Mouse (Mus musculus) layer of hippocampus, adult 11-12 months (tissue): ENCODE data around the gene Gm44502.
A peak's percentile ranks its signal among the peaks of the same experiment; 100 is the strongest.

ENCODE experiments used
- DNase-seq: peaks from one replicate; pipeline ENCODE4 v3.0.0; 2022; ENCODE audit warnings: low spot score

Gm44502 gene

DNA sequence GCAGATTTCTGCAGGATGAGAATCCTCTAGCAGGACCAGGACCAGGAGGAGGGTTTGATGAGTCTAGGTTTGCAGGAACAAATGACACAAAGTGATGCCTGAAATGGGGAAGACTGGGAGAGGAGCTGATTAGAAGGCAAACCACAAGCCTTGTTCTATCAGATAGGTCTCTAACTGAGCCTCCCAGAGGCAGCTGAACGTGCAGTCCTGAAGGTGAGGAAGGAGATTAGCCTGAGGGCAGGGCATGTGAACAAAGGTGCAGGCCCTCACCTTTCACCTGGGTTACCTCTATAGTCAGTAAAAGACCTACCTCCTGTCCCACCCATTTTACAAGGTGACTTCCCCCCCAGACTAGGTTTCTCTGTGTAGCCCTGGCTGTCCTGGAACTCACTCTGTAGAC is 29.8 kb downstream of the Gm44502 start:
- DNase-seq, result no peak

DNA sequence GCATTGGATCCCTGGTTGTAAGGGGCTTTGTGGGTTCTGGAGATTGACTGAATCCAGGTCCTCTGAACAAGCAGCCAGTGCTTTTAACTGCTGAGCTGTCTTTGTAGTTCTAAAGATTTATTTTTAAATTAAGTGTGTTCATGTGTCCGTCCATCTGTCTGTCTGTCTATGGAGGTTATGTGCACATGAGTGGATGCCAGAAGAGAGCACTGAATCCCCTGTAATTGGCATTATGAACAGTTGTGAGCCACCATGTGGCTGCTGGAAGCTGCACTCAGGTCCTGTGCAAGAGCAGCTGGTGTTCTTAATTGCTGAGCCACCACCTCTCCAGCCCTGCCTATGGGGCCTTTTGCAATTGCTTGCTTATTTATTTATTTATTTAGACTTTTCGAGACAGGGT is 31.4 kb downstream of the Gm44502 start:
- no peak for DNase-seq

DNA sequence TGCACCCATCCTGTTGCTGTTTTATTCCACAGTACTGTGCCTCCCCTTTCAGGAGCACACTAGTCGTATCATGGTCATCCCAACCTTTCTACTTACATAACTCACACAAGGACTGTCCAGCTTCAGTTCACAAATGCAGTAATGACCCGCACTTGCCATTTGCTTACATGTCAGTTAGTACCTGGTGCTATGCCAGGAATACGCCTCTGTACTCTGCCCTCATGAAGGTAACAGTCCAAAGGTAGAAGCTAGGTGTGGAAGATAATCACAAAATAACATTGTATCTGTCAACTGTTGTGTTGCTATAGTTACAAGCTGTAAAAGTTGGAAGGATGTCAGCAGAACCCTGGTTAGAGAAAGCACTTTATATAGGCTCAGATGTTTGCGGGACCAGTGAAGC is 32.6 kb downstream of the Gm44502 start:
- DNase-seq, result no peak

DNA sequence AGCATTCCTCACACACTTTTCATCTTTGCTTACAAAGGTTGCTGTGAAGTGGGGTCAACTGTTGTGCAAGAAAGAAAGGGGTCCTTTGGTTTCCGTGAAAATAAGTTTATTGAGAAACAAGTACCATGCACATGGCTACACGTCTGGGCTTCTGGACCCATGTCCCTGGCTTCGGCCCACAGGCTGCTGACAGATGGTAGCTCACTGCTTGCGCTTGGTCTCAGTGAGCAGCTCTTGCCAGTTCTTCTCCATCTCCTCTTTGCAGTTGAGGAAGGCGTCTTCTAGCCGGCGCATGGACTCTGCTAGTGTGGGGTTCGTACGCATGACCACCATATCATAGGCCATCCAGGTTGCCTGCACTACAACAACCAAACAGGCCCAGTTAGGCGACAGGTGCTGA is 39.4 kb downstream of the Gm44502 start:
- no peak for DNase-seq

GRCm38 (mm10) chr15:89387127-89387526 is 42.4 kb downstream of the Gm44502 start:
- no peak for DNase-seq

GRCm38 (mm10) chr15:89384617-89385016 is 44.9 kb downstream of the Gm44502 start, which contains the start of gene Klhdc7b:
TSS of gene Klhdc7b (plus strand) at chr15:89384917.
- no peak for DNase-seq

- DNase-seq, result no peak
Measured at GRCm38 (mm10) chr15:89379429-89379828, 50.1 kb downstream of the Gm44502 start.

DNA sequence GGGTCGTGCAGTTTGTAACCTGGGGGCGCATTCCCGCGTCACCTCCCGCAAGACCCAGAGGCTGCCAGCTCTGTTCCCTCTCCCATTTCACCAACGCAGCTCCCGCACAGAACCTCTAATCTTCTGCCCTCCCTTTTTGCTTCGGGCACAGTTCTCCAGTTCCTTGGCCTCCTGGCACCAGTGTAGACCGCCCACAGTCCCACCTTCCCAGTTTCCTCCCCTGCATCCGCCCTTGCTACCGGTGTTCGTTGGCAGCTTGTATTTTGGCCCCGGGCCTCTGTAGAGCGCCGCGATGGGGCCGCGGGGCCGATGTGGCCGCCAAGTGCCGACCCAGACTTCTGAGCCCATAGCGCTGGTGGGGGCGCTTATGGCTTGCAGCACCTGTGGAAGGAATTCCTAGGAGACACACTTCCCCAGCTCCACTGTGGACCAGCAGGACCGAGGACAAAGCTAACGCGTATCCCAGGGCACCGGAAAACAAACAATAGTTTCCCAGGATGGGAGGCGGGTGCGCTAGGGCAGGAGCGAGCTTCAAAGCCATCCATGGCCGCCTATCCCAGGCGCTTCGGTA is 50.6 kb downstream of the Gm44502 start, which contains the start of gene Odf3b:
Gene Odf3b, minus strand, starts transcription at position 452 of the 571 bp plus-strand sequence.
- no peak for DNase-seq

DNA sequence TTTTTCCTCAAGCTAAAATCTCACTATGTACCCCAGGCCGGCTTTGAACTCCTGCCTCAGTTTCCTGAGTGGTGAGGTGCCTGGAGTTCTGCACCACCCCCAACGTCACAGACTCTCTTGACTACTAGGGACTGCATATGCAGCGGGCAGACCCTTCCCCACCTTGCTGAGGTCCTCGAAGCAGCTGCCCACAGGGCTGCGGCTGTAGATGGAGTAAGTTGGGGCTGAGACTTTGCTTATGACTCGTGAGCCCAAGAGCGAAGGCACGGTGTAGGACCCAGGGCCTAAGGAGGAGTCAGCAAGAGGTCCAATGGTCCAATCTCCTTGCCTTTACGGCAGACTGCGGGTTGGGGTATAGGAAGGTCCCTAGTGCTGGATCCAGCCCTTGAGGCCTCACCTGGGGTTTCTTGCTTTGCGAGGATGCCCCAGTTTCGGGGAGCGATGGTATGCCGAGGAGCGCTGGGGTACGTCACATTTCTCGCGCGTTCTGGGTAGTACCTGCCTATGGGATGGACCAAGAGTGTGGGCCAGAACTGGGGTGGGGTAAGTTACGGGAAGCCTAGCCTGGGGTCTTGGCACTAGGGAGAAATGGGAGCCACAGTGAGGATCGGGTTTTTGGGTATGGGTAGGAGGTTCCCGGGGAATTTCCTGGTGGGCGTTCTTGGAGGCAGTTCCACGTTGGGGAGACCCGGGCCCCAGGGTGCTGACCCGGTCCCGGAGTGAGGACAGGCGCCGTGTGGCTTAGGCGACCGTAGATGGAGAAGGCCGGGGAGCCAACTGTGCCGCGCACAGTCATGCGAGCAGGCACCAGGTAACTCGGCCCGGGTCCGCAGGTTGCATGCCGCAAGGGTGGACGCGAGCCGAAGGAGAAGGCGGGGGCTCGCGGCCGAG is 51.3 kb downstream of the Gm44502 start:
- DNase-seq, result no peak

- DNase-seq, result no peak
Measured at GRCm38 (mm10) chr15:89377362-89377761, 52.1 kb downstream of the Gm44502 start.

- no peak for DNase-seq
Measured at GRCm38 (mm10) chr15:89376957-89377356, 52.5 kb downstream of the Gm44502 start, which contains the start of gene Tymp. TSS of gene Tymp (minus strand) at chr15:89377039.

GRCm38 (mm10) chr15:89376040-89376439 is 53.5 kb downstream of the Gm44502 start:
- no peak for DNase-seq

GRCm38 (mm10) chr15:89374801-89375534 is 54.5 kb downstream of the Gm44502 start:
- DNase-seq, result no peak

- no peak for DNase-seq
Measured at GRCm38 (mm10) chr15:89374340-89374739, 55.2 kb downstream of the Gm44502 start.

DNA sequence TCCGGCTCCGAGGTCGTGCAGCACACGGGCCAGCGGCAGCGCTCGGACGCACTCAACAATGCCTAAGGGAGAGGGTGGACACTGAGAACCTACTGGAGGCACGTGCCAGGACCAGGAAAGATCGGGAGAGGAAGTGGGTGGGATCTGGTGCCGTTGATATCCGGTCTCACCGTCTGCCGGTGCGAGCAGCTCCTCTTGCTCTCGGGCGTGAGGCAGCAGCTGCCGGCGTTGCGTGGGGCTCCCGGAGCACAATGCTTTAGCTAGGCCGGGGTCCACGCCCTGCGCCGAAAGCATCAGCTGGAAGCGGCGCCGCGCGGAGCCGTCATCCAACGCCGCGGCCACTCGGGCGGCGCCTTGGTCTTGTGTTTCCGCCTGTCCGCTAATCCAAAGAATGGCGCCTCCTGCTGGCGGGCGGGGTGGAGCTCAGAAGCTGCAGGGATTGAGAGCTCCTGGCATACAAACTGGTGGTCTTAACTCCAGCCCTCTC is 55.7 kb downstream of the Gm44502 start, which contains the start of gene Sco2:
Gene Sco2, minus strand, starts transcription at position 85 of the 487 bp plus-strand sequence.
- DNase-seq, result peak; percentile 96

- peak; percentile 89 for DNase-seq
Measured at GRCm38 (mm10) chr15:89373027-89373761, 56.3 kb downstream of the Gm44502 start.

DNA sequence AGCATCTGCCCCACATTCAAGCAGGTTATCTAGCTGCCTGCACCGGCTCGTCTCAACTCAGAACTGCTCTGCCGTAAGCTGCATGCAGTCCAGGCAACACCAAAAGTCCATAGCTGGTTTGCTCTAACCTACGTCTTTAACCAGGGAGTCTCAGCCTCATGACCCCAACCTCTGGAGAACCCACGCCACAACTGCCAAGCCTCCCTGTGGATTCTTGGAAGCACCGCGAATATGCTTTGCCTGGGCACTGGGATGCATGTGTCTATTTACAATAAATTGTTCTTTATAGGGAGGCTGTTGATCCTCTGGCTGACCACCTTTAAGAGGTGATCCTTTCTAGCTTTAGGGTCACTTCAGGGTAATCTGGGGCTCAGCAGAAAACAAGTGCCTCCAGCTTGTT is 57.0 kb downstream of the Gm44502 start:
- no peak for DNase-seq

- no peak for DNase-seq
Measured at GRCm38 (mm10) chr15:89372068-89372467, 57.4 kb downstream of the Gm44502 start.
